Mouse (Mus musculus): ENCODE data around the gene Pim3. TPM values are rescaled to one million over a fixed set of nuclear protein-coding genes. Genes with fewer than 3 reads are reported as not detected.

Gene Pim3
- total and polyA plus RNA-seq, 2 experiments from 2014 or later: 65.2 to 70.6 TPM

- Histone ChIP-seq H3K9ac (peak overlapping the region; percentile 74), H3K36me3 (ENCODE audit: insufficient read depth) (peaks cover 40% of the 10 kb centered on the region), H3K27me3 (ENCODE audit: insufficient read depth, low read length) (no peaks in the 10 kb centered on the region), H3K4me1 (ENCODE audit: insufficient read depth) (peaks cover 11% of the 10 kb centered on the region; the same call in 1 of the 2 replicates), H3K4me3 (ENCODE audit: low read depth, low read length) (peak overlapping the region; percentile 88), H3K27ac (ENCODE audit: low read depth, low read length) (peak overlapping the region; percentile 35; the same call in 1 of the 2 replicates), H3K4me2 (ENCODE audit: low read depth) (peak overlapping the region; percentile 89), H3K9me3 (ENCODE audit: low read length) (no peaks in the 10 kb centered on the region)
- DNase-seq: no peak
- under 1% methylated on average over 23 of the region's 23 CpGs for WGBS
- no peak for ATAC-seq
- no peak for TF ChIP-seq CTCF (IDR thresholded peaks at IDR 0.05; ENCODE audit: low read depth)
These were observed 42.1 kb upstream of the Pim3 start for GRCm38 (mm10) chr15:88819906-88820303.

- ATAC-seq (no peak), DNase-seq (no peak)
- TF ChIP-seq CTCF (IDR thresholded peaks at IDR 0.05; ENCODE audit: low read depth): no peak
- no peaks in the 10 kb centered on the region for H3K9me3 ChIP-seq (ENCODE audit: low read length)
- no peaks in the 10 kb centered on the region for H3K27me3 ChIP-seq (ENCODE audit: insufficient read depth, low read length)
- no peak overlapping the region for H3K9ac ChIP-seq
- 84% methylated on average over 7 of the region's 7 CpGs for WGBS
- no peak overlapping the region for H3K4me3 ChIP-seq (ENCODE audit: low read depth, low read length)
- no peak overlapping the region for H3K27ac ChIP-seq (ENCODE audit: low read depth, low read length)
- no peak overlapping the region for H3K4me2 ChIP-seq (ENCODE audit: low read depth)
- H3K4me1 ChIP-seq (ENCODE audit: insufficient read depth): peaks cover 11% of the 10 kb centered on the region; the same call in 1 of the 2 replicates
- peaks cover 42% of the 10 kb centered on the region for H3K36me3 ChIP-seq (ENCODE audit: insufficient read depth)
These were observed 40.6 kb upstream of the Pim3 start for GRCm38 (mm10) chr15:88821403-88821802.

- peaks cover 11% of the 10 kb centered on the region; the same call in 1 of the 2 replicates for H3K4me1 ChIP-seq (ENCODE audit: insufficient read depth)
These were observed 39.5 kb upstream of the Pim3 start for GRCm38 (mm10) chr15:88822513-88822912.

GRCm38 (mm10) chr15:88823376-88823775, 38.6 kb upstream of the Pim3 start:
- Histone ChIP-seq H3K36me3 (ENCODE audit: insufficient read depth) (peaks cover 45% of the 10 kb centered on the region), H3K27me3 (ENCODE audit: insufficient read depth, low read length) (no peaks in the 10 kb centered on the region), H3K9me3 (ENCODE audit: low read length) (no peaks in the 10 kb centered on the region), H3K4me2 (ENCODE audit: low read depth) (no peak overlapping the region), H3K27ac (ENCODE audit: low read depth, low read length) (no peak overlapping the region), H3K4me3 (ENCODE audit: low read depth, low read length) (no peak overlapping the region), H3K9ac (no peak overlapping the region), H3K4me1 (ENCODE audit: insufficient read depth) (peaks cover 8% of the 10 kb centered on the region; the same call in 1 of the 2 replicates)
- DNase-seq (no peak), ATAC-seq (no peak)
- WGBS: 94% methylated on average over 5 of the region's 5 CpGs
- TF ChIP-seq CTCF (IDR thresholded peaks at IDR 0.05; ENCODE audit: low read depth): no peak

More at GRCm38 (mm10) chr15:88822513-88822912, 39.5 kb upstream of the Pim3 start:
- Histone ChIP-seq H3K27ac (ENCODE audit: low read depth, low read length) (no peak overlapping the region), H3K9ac (no peak overlapping the region), H3K4me3 (ENCODE audit: low read depth, low read length) (no peak overlapping the region), H3K9me3 (ENCODE audit: low read length) (no peaks in the 10 kb centered on the region), H3K27me3 (ENCODE audit: insufficient read depth, low read length) (no peaks in the 10 kb centered on the region), H3K36me3 (ENCODE audit: insufficient read depth) (peaks cover 45% of the 10 kb centered on the region), H3K4me2 (ENCODE audit: low read depth) (no peak overlapping the region)
- no peak for TF ChIP-seq CTCF (IDR thresholded peaks at IDR 0.05; ENCODE audit: low read depth)
- ATAC-seq: no peak
- WGBS: 96% methylated on average over 7 of the region's 7 CpGs
- no peak for DNase-seq

GRCm38 (mm10) chr15:88827466-88827865, 34.5 kb upstream of the Pim3 start:
- Histone ChIP-seq H3K4me3 (ENCODE audit: low read depth, low read length) (no peak overlapping the region), H3K36me3 (ENCODE audit: insufficient read depth) (peaks cover 37% of the 10 kb centered on the region), H3K27me3 (ENCODE audit: insufficient read depth, low read length) (no peaks in the 10 kb centered on the region), H3K9me3 (ENCODE audit: low read length) (no peaks in the 10 kb centered on the region), H3K9ac (no peak overlapping the region), H3K4me1 (ENCODE audit: insufficient read depth) (no peaks in the 10 kb centered on the region), H3K4me2 (ENCODE audit: low read depth) (no peak overlapping the region), H3K27ac (ENCODE audit: low read depth, low read length) (no peak overlapping the region)
- DNase-seq (no peak), ATAC-seq (no peak)
- no peak for TF ChIP-seq CTCF (IDR thresholded peaks at IDR 0.05; ENCODE audit: low read depth)
- WGBS: 92% methylated on average over 6 of the region's 6 CpGs

- H3K4me2 ChIP-seq (ENCODE audit: low read depth): no peak overlapping the region
- H3K4me3 ChIP-seq (ENCODE audit: low read depth, low read length): no peak overlapping the region
- H3K4me1 ChIP-seq (ENCODE audit: insufficient read depth): no peaks in the 10 kb centered on the region
- peak; percentile 42; the same call in 1 of the 2 replicates for ATAC-seq
- H3K36me3 ChIP-seq (ENCODE audit: insufficient read depth): peaks cover 32% of the 10 kb centered on the region
- TF ChIP-seq CTCF (IDR thresholded peaks at IDR 0.05; ENCODE audit: low read depth): peak; percentile 34
- H3K9me3 ChIP-seq (ENCODE audit: low read length): no peaks in the 10 kb centered on the region
- DNase-seq: peak; percentile 49
- 25% methylated on average over 9 of the region's 9 CpGs for WGBS
- no peaks in the 10 kb centered on the region for H3K27me3 ChIP-seq (ENCODE audit: insufficient read depth, low read length)
- H3K9ac ChIP-seq: no peak overlapping the region
- no peak overlapping the region for H3K27ac ChIP-seq (ENCODE audit: low read depth, low read length)
These were observed 33.8 kb upstream of the Pim3 start for GRCm38 (mm10) chr15:88827991-88828799.
